Mouse (Mus musculus) heart, adult 2 months (tissue): ENCODE measurements at regions not wholly inside any gene's neighbourhood (a gene's known extent, or its start where the extent isn't known, plus 50 kb on each side); places are given as distances from the start of the nearest gene placed in this dataset.

ENCODE experiments used
- EP300 ChIP-seq: fragments of 200-500 bp; IDR thresholded peaks from 2 replicates; pipeline ENCODE4 v1.6.1; 2011; ENCODE audit warnings: low read depth, low read length, control low read depth; ENCODE audit not compliant: insufficient read depth
- POLR2A ChIP-seq: fragments of 200-500 bp; IDR thresholded peaks from 2 replicates; pipeline ENCODE4 v1.6.1; 2011; ENCODE audit warnings: mild to moderate bottlenecking, low read depth, low read length, control low read depth; ENCODE audit not compliant: insufficient read depth

DNA sequence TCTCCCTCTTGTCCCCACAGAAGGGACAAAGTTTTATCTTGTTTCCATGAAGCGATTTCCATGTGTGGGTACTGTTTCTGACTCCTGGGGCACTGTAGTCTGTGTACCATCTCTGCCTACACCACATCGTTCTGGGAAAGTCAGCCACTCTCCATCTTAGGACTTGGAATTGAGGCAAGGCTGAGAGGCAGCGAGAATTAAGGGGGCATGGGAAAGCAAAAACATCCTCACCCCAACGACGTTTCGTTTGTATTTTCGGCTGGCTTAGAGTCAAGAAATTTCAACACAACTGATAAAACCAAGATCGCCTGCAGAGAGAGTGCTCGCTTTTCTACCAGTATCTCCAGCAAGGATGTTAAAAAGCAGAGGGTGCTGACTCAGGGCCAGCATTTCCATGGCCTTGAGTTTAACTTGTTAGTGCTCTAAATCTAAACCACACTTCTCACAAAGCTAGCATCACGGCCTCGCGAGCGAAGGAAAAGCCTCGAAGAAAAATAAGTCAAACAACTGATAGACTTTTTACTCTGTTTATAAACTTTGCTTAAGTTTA is 78.1 kb upstream of the Rab3gap2 start:
- TF ChIP-seq POLR2A = no peak
- TF ChIP-seq EP300 = no peak
